Mouse (Mus musculus): Measurements from ENCODE around the gene Srms. TPM values are rescaled to one million over a fixed set of nuclear protein-coding genes. Genes with fewer than 3 reads are reported as not detected.
A peak's percentile ranks its signal among the peaks of the same experiment; 100 is the strongest.

Gene Srms
- polyA plus RNA-seq (2012; rRNA removed), result 0.50 and 0.53 TPM in 2 replicates

DNA sequence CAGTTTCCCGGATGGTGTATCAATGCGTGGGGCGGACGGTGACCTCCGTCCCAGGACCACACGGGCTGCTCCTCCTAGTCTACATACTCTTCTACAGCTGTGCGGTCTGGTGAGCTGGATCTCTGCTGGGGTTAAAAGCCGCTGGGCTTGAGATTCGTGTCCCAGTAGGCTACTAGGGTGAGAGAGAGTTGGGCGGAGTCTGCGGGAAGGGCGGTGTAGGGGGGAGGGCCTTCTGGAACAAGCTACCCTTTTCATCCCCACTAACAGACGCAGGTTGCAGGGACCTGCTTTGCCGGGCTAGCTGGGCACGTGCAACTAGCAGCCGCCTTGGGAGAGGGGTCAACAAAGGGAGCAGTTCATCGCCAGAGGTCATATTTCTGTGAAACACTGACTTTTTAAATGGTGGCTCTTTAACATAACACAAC lies at the start of gene Srms:
Gene Srms (minus strand): TSS at position 165 of the 425 bp plus-strand sequence.
- Histone ChIP-seq H3K27ac (ENCODE audit: insufficient read depth, low read length) (no peak within 1 kb of the TSS), H3K4me1 (ENCODE audit: control insufficient read depth, insufficient read depth, low read length) (no peaks in the 10 kb centered on the region), H3K4me3 (ENCODE audit: insufficient read depth, low read length) (peak within 1 kb of the TSS; percentile 22)
- no peak for TF ChIP-seq POLR2A (IDR thresholded peaks at IDR 0.05; ENCODE audit: extremely low read depth, insufficient read depth, low read length)
- no peak for TF ChIP-seq CTCF (IDR thresholded peaks at IDR 0.05; ENCODE audit: extremely low read depth, insufficient read depth, low read length)

DNA sequence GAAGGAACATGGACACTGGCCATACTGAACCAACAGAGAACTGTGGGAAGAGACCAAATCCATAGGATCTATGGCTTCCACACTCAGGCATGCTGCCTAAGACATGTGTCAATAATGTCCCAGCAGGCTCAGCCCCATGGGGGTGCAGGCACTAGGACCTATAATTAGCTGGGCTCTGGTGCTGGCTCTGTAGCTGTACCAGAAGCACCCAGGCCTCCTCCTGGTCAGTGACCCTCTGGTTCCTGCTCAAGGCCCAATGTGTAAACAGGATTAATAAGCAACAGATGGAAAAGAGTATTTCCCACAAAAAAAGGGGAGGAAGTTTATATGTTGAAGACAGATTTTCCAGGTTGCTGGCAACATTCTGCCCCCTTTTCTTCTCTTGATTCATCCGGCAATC lies 40.3 kb upstream of the Srms start:
- no peak overlapping the region for H3K27ac ChIP-seq (ENCODE audit: insufficient read depth, low read length)
- H3K4me3 ChIP-seq (ENCODE audit: insufficient read depth, low read length), result no peak overlapping the region
- TF ChIP-seq POLR2A (IDR thresholded peaks at IDR 0.05; ENCODE audit: extremely low read depth, insufficient read depth, low read length) (no peak), CTCF (IDR thresholded peaks at IDR 0.05; ENCODE audit: extremely low read depth, insufficient read depth, low read length) (no peak)
- H3K4me1 ChIP-seq (ENCODE audit: control insufficient read depth, insufficient read depth, low read length), result no peaks in the 10 kb centered on the region

DNA sequence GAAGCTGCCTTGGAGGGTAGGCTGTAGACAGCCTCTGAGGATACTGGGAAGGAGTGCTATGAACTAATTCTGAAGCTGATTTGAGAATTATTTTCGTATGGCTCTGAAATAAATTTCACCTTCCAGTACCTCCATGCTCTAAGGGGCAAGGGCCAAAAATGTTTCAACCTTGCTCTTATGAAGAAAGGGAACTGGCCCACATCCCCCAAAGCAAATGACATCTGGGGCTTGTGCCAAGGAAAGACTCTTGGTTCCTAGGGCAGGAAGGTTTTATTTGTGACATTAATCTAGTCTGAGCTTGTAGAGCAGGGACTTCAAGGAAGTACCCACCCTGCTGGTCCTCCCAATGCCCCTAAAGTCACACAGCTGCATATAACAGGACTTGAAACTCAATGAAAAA lies 38.9 kb upstream of the Srms start:
- Histone ChIP-seq H3K4me3 (ENCODE audit: insufficient read depth, low read length) (no peak overlapping the region), H3K27ac (ENCODE audit: insufficient read depth, low read length) (no peak overlapping the region), H3K4me1 (ENCODE audit: control insufficient read depth, insufficient read depth, low read length) (no peaks in the 10 kb centered on the region)
- TF ChIP-seq CTCF (IDR thresholded peaks at IDR 0.05; ENCODE audit: extremely low read depth, insufficient read depth, low read length) (no peak), POLR2A (IDR thresholded peaks at IDR 0.05; ENCODE audit: extremely low read depth, insufficient read depth, low read length) (no peak)

DNA sequence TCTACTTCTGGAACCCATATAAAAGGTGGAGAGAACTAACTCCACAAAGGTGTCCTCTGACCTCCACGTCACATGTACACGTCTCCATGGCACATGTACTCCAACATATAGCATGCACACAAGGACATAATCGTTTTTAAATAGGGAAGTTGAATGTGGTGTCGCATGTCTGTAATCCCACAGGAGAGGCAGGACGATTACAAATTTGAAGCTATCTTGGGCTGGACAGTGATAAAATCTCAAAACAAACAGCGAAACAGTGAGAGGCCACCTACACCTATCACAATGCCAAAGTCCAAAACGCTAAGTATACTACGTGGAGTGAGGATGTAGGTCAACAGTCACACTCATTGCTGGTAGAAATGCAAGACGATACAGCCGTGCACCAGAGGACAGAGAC lies 36.2 kb upstream of the Srms start:
- H3K27ac ChIP-seq (ENCODE audit: insufficient read depth, low read length), result no peak overlapping the region
- no peaks in the 10 kb centered on the region for H3K4me1 ChIP-seq (ENCODE audit: control insufficient read depth, insufficient read depth, low read length)
- no peak for TF ChIP-seq CTCF (IDR thresholded peaks at IDR 0.05; ENCODE audit: extremely low read depth, insufficient read depth, low read length)
- no peak for TF ChIP-seq POLR2A (IDR thresholded peaks at IDR 0.05; ENCODE audit: extremely low read depth, insufficient read depth, low read length)
- H3K4me3 ChIP-seq (ENCODE audit: insufficient read depth, low read length), result no peak overlapping the region

DNA sequence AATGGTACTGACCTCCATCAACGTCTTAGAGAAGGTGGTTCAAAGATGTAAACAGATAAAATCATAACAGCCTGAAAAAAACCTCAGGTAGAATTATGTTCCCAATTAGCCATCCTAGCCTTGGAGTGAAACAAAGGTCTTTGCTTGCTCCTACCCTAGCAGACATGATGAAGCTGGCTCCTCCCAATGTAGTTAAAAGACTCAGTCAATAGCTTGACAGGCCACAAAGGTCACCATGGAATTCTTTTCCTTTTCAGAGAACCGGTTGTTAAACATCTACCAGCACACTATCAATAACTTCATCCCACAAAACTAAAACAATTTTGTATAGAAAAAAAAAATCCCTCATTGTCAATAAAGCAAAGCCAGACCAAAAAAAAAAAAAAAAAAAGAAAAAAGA lies 32.0 kb upstream of the Srms start:
- no peak overlapping the region for H3K4me3 ChIP-seq (ENCODE audit: insufficient read depth, low read length)
- H3K4me1 ChIP-seq (ENCODE audit: control insufficient read depth, insufficient read depth, low read length), result no peaks in the 10 kb centered on the region
- H3K27ac ChIP-seq (ENCODE audit: insufficient read depth, low read length), result no peak overlapping the region
- TF ChIP-seq POLR2A (IDR thresholded peaks at IDR 0.05; ENCODE audit: extremely low read depth, insufficient read depth, low read length), result no peak
- no peak for TF ChIP-seq CTCF (IDR thresholded peaks at IDR 0.05; ENCODE audit: extremely low read depth, insufficient read depth, low read length)

DNA sequence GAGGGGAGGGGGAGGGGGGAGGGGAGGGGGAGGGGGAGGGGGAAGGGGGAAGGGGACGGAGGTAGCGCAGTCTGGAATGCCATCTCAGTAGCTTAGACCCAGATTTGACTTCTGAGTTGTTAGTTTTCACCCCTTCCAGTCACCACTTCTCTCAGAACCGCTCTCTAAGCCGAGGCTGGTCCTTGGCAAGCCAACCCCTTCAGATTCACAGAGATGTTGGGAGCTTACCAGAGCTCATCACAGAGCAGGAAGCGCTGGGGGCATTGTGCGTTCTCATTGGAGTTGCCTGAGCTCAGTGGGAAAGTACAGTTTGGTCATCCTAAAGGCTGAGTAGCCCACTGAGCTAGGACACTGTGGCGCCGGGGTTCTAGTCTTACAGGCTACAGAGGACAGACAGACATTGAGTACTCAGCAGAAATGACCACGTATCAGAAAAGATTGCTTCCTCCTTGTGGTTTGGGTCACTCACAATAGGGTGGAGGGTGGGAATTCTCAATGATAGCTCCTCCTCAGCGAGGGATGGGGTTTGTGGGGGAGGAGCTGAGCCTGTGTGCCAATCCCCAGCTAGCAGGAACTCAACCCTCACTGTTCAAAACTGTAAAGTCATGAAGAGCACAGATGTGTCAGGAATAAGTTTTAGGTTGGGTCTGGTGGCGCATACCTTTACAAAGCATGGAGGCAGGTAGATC lies 30.9 kb upstream of the Srms start:
- TF ChIP-seq CTCF (IDR thresholded peaks at IDR 0.05; ENCODE audit: extremely low read depth, insufficient read depth, low read length) (no peak), POLR2A (IDR thresholded peaks at IDR 0.05; ENCODE audit: extremely low read depth, insufficient read depth, low read length) (no peak)
- no peak overlapping the region for H3K27ac ChIP-seq (ENCODE audit: insufficient read depth, low read length)
- no peaks in the 10 kb centered on the region for H3K4me1 ChIP-seq (ENCODE audit: control insufficient read depth, insufficient read depth, low read length)
- H3K4me3 ChIP-seq (ENCODE audit: insufficient read depth, low read length), result no peak overlapping the region

DNA sequence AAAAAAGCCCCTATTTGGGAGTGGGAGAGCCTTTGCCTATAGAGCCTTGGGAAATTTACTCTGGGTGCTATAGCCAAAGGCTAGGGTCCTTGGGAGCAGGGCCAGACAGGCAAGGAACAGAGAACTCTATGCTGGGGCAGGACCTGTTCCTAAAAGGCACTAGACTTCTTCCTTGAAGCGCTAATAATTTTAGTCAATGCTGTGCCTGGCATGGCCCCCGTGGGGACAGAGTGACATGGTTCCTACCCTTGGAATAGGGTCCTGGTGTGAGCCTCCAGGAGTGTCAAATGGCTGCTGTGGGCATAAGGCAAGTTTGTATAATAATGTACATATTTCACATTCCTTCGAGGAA lies 29.3 kb upstream of the Srms start:
- Histone ChIP-seq H3K4me1 (ENCODE audit: control insufficient read depth, insufficient read depth, low read length) (no peaks in the 10 kb centered on the region), H3K27ac (ENCODE audit: insufficient read depth, low read length) (no peak overlapping the region), H3K4me3 (ENCODE audit: insufficient read depth, low read length) (0 out of 2 replicates have a peak overlapping the region, but pooled peaks have one; percentile 15)
- TF ChIP-seq CTCF (IDR thresholded peaks at IDR 0.05; ENCODE audit: extremely low read depth, insufficient read depth, low read length) (no peak), POLR2A (IDR thresholded peaks at IDR 0.05; ENCODE audit: extremely low read depth, insufficient read depth, low read length) (no peak)

DNA sequence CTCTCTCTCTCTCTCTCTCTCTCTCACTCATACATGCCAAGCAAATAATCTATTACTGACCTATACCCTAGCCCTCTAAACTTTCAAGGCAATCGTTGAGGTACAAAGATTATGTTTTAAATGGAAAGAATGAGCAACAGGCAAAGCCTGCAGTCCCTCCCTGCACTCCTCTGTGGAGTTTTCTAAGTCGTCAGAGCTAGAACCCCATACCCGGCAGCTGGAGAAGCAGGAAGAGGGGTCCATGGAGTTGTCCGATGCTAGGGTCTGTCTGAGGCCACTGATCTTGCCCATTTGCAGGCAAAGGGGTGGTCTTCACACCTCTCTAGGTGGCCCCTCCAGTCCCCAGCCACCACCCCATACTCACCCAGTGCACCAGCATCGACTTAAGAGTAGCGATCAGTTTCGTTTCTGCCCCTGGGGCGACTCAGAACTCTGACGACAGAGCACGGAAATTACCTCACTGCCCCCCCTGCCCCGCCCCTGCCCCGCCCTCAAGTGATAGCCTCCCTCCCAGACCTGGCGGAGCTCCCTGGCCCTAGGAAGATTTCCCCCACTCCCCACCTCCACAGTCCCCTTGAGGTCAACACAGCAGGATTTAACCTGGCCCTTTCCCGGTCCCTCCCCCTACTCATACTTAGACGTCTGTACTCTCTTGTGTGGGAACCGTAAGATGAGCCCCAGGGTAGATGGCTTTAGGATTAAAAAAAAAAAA lies 28.8 kb upstream of the Srms start, which contains the start of gene Helz2:
Gene Helz2 (minus strand): TSS at position 426 of the 712 bp plus-strand sequence.
- no peak within 1 kb of the TSS for H3K27ac ChIP-seq (ENCODE audit: insufficient read depth, low read length)
- H3K4me3 ChIP-seq (ENCODE audit: insufficient read depth, low read length), result 0 out of 2 replicates have a peak within 1 kb of the TSS, but pooled peaks have one; percentile 15
- no peaks in the 10 kb centered on the region for H3K4me1 ChIP-seq (ENCODE audit: control insufficient read depth, insufficient read depth, low read length)
- no peak for TF ChIP-seq CTCF (IDR thresholded peaks at IDR 0.05; ENCODE audit: extremely low read depth, insufficient read depth, low read length)
- TF ChIP-seq POLR2A (IDR thresholded peaks at IDR 0.05; ENCODE audit: extremely low read depth, insufficient read depth, low read length), result no peak

DNA sequence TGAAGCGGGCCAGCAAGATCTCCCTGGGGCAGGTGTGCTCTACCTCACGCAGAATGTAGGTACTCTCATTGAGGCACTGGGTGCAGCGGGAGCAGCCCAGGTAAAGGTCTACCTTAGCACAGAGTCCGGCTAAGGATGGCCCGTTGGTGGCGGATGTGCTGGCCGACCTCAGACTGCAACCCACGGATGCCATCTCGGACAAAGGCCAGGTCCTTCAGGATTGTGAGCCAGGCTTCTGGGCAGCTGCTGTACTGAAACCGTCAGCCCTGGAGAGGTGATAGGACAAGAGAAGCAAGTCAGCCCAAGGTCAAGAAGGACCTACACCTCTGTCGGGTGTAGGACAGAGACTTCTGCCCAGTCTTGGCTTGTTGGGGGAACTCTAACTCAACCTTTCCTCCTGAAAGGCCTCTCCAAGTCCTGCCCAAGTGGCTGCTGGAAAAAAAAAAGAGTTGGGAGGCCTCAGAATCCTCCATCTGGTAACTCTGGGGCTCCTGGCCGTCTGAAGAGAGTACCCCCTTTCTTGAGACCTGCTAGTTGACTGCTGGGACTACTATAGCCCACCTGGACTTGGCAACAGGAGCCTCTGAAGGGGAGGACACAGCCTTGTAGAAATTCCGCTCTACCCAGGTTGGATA lies 27.9 kb upstream of the Srms start:
- H3K4me3 ChIP-seq (ENCODE audit: insufficient read depth, low read length), result no peak overlapping the region

More for the DNA sequence above, 27.9 kb upstream of the Srms start:
- Histone ChIP-seq H3K27ac (ENCODE audit: insufficient read depth, low read length) (no peak overlapping the region), H3K4me1 (ENCODE audit: control insufficient read depth, insufficient read depth, low read length) (no peaks in the 10 kb centered on the region)
- TF ChIP-seq POLR2A (IDR thresholded peaks at IDR 0.05; ENCODE audit: extremely low read depth, insufficient read depth, low read length) (no peak), CTCF (IDR thresholded peaks at IDR 0.05; ENCODE audit: extremely low read depth, insufficient read depth, low read length) (no peak)
